Mouse (Mus musculus) cortical plate, adult 2 months (tissue): ENCODE data around the gene Selenow.

Experiments
- CTCF ChIP-seq: fragments of 200-500 bp; IDR thresholded peaks from 2 replicates; pipeline ENCODE4 v1.5.1; 2011; ENCODE audit warnings: mild to moderate bottlenecking, control low read depth, low read length; ENCODE audit not compliant: insufficient read depth; ENCODE audit errors: extremely low read depth
- POLR2A ChIP-seq: fragments of 200-500 bp; IDR thresholded peaks from 2 replicates; pipeline ENCODE4 v1.6.1; 2011; ENCODE audit warnings: mild to moderate bottlenecking, low read length, control low read depth; ENCODE audit not compliant: insufficient read depth; ENCODE audit errors: extremely low read depth

DNA sequence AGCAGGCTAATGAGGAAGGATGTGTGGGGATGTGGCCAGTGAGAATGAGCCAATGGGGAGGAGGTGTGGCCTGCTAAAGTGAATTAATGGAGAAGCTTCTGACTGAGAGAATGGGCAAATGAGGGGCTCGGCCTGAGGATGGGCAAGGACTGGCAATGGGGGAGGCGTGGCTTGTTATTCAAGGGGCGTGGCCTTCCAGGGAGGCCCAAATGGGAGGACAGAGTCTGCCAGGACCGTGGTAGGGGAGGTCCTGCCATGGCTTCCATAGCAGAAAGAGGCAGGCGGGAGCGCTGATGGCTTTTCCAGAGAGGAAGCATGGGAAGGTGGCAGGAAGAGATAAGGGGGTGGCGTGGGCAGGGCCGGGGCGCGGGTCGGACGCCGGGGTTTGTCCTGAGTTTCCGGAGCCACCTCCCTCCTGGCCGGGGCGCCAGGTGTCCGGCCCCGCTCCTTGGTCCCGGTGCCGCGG, 32.8 kb upstream of the Selenow start:
- TF ChIP-seq CTCF (no peak), POLR2A (no peak)
